ENCODE assay signal across 8 mouse cellular contexts in genomic region chr6:86525646-86526031, GRCm38 (mm10). TPM values are rescaled to one million over a fixed set of nuclear protein-coding genes. Genes with fewer than 3 reads are reported as not detected.
DNase-seq lines count a peak whose midpoint lies in the region; ATAC-seq and TF ChIP-seq lines count a peak whose summit lies in the region.

No protein-coding gene starts in this region.

- under 1% methylated on average over 36 of the region's 36 CpGs for WGBS in midbrain, embryonic 15.5 days

- H3K4me3 ChIP-seq in gastrocnemius, adult 2 months, result peak overlapping the region; percentile 88
- H3K4me3 ChIP-seq in midbrain, embryonic 15.5 days, result peak overlapping the region; percentile 64

- TF ChIP-seq CTCF in gastrocnemius, adult 2 months (IDR thresholded peaks at IDR 0.05), result no peak

- no peaks in the 10 kb centered on the region for H3K9me3 ChIP-seq in midbrain, embryonic 15.5 days

- H3K36me3 ChIP-seq in midbrain, embryonic 15.5 days (replicated peaks), result no peaks in the 10 kb centered on the region

- intact Hi-C loops in gastrocnemius, adult 2 months (cut with DNase I), result loop anchor here (1.0 to 2.0 kb wide), 2 partner anchors 39 to 53 kb away; no protein-coding TSS in a partner anchor
- intact Hi-C loops in gastrocnemius, postnatal 14 days (cut with DNase I; ENCODE audit: low total_unique reads), result loop anchor here (5.0 kb wide), 1 partner anchor 53 kb away; no protein-coding TSS in a partner anchor
- intact Hi-C loops in heart, postnatal 10 days (cut with DNase I), result loop anchor here (1.0 to 2.0 kb wide), 2 partner anchors 29 to 53 kb away; no protein-coding TSS in a partner anchor

- no peak for DNase-seq in gastrocnemius, adult 2 months
- no peak for DNase-seq in gastrocnemius, postnatal 14 days
- DNase-seq in embryo, embryonic 11.5 days (ENCODE audit: low read depth, low spot score), result peak; percentile 48
- DNase-seq in heart, postnatal 10 days, result peak; percentile 84
- DNase-seq in left cerebral cortex, adult 8-10 months (ENCODE audit: low spot score in 2 of 2), result peak; percentile 64 to 73
- DNase-seq in telencephalon, adult 2 months (ENCODE audit: low read depth, low spot score), result peak; percentile 55

- ATAC-seq in CD4-positive, CD25-positive, alpha-beta regulatory T cell, adult 4 months, result peak; percentile 13
- ATAC-seq in midbrain, embryonic 15.5 days (replicated peaks), result peak; percentile 57

- peak overlapping the region; percentile 94 for H3K9ac ChIP-seq in midbrain, embryonic 15.5 days

- H3K27ac ChIP-seq in gastrocnemius, adult 2 months, result peak overlapping the region; percentile 100
- H3K27ac ChIP-seq in midbrain, embryonic 15.5 days, result peak overlapping the region; percentile 100

- H3K27me3 ChIP-seq in midbrain, embryonic 15.5 days (replicated peaks), result no peaks in the 10 kb centered on the region

- H3K4me2 ChIP-seq in midbrain, embryonic 15.5 days, result peak overlapping the region; percentile 76

- H3K4me1 ChIP-seq in midbrain, embryonic 15.5 days, result peaks cover 31% of the 10 kb centered on the region

RNA-seq across cellular contexts. Expression of gene Pcbp1, which starts 0.5 kb away (rescaled TPM):
- 100 to 1,000 TPM; 121 to 128 TPM for total RNA-seq in gastrocnemius, adult 2 months (2021)
- total RNA-seq in gastrocnemius, postnatal 14 days (2021), result 100 to 1,000 TPM; 128 to 164 TPM
- 10 to 100 TPM; 18.5 to 35.3 TPM for polyA plus RNA-seq in CD4-positive, CD25-positive, alpha-beta regulatory T cell, adult 4 months (2017; shearing (Covaris generic))
- total RNA-seq in heart, postnatal 10 days (2021), result 100 to 1,000 TPM; 205 to 210 TPM
- total RNA-seq in left cerebral cortex, adult 8-10 months (2022), result 100 to 1,000 TPM; 179 to 184 (median 180) TPM
- 339 and 344 TPM in 2 replicates for polyA plus RNA-seq in midbrain, embryonic 15.5 days (2015; fragmentation: Nextera tagmentation; extraction: Ambion mirVana)

Comparison
In these comparisons a context has a peak if more than half of its experiments do, and no peak if none do; other contexts are left out.
1. DNase-seq: peak in embryo, embryonic 11.5 days (single experiment), heart, postnatal 10 days (2 of 2), left cerebral cortex, adult 8-10 months (2 of 2) and telencephalon, adult 2 months (single experiment); none in gastrocnemius, adult 2 months (single experiment) and gastrocnemius, postnatal 14 days (single experiment).